Mouse (Mus musculus) G1E (cell line): ENCODE results near the gene Trim26.

ENCODE experiments used
- CTCF ChIP-seq: IDR thresholded peaks from 2 replicates; pipeline ENCODE4 v1.5.1; 2012; ENCODE audit warnings: low read depth, low read length, inconsistent platforms, mixed read lengths
- GATA1 ChIP-seq: IDR thresholded peaks from 2 replicates; pipeline ENCODE4 v1.6.1; 2012; ENCODE audit warnings: borderline replicate concordance, low read length, inconsistent platforms, mixed read lengths
- TAL1 ChIP-seq: conservative IDR thresholded peaks from 2 replicates; pipeline ENCODE4 v1.6.1; 2012; ENCODE audit warnings: low read depth, low read length, inconsistent platforms, mixed read lengths

GRCm38 (mm10) chr17:36903651-36904050 is 66.7 kb downstream of the Trim26 start:
- TF ChIP-seq GATA1 = no peak
- TF ChIP-seq CTCF = no peak
- TF ChIP-seq TAL1 = no peak
